Mouse (Mus musculus) hindbrain, postnatal 0 days (tissue): ENCODE results near the gene Uqcrc1. TPM values are rescaled to one million over a fixed set of nuclear protein-coding genes. Genes with fewer than 3 reads are reported as not detected.

Experiments
- ATAC-seq: fragments of 200-750 bp; cut with Nextera tagmentation; 2 replicates; pipeline ENCODE4 v1.8.0; 2017; ENCODE audit warnings: mild to moderate bottlenecking, moderate TSS enrichment, moderate library complexity
- DNase-seq: peaks from one replicate; pipeline ENCODE4 v3.0.0-alpha.2; 2015; ENCODE audit warnings: low spot score
- H3K27ac ChIP-seq: fragments of 300-500 bp; sonication (generic); 2 replicates; pipeline ENCODE4 v1.5.1; 2014; ENCODE audit warnings: mild to moderate bottlenecking
- H3K27me3 ChIP-seq: fragments of 300-500 bp; sonication (generic); 2 replicates; pipeline ENCODE4 v1.6.1; 2014; ENCODE audit warnings: low read length, mixed read lengths; ENCODE audit not compliant: insufficient read depth
- H3K36me3 ChIP-seq: fragments of 300-500 bp; sonication (generic); 2 replicates; pipeline ENCODE4 v1.6.1; 2014; ENCODE audit warnings: low read length, mixed read lengths; ENCODE audit not compliant: insufficient read depth
- H3K4me1 ChIP-seq: fragments of 300-500 bp; sonication (generic); 2 replicates; pipeline ENCODE4 v1.6.1; 2014; ENCODE audit warnings: antibody characterized with exemption, low read length, mixed read lengths; ENCODE audit not compliant: insufficient read depth
- H3K4me2 ChIP-seq: fragments of 300-500 bp; sonication (generic); 2 replicates; pipeline ENCODE4 v1.6.1; 2014; ENCODE audit warnings: low read depth, mild to moderate bottlenecking, low read length, moderate library complexity, mixed read lengths
- H3K4me3 ChIP-seq: fragments of 300-500 bp; sonication (generic); 2 replicates; pipeline ENCODE4 v1.5.1; 2014; ENCODE audit warnings: low read length
- H3K9ac ChIP-seq: fragments of 300-500 bp; sonication (generic); replicated peaks from 2 replicates; pipeline ENCODE4 v1.6.1; 2014; ENCODE audit warnings: mild to moderate bottlenecking, low read length, moderate library complexity, mixed read lengths
- H3K9me3 ChIP-seq: fragments of 300-500 bp; sonication (generic); 2 replicates; pipeline ENCODE4 v1.6.1; 2016; ENCODE audit warnings: low read length, mixed read lengths
- CTCF ChIP-seq: IDR thresholded peaks from 2 replicates; pipeline ENCODE4 v1.5.1; 2016; ENCODE audit warnings: antibody characterized with exemption, control low read depth, low read depth
- WGBS: fragments of 180-500 bp; shearing (Covaris S2); extraction: QIAGEN DNeasy Blood & Tissue Kit; methylation state at CpG from one replicate; pipeline ENCODE4 v1.1.7; 2014; 5-methylcytosine and 5-hydroxymethylcytosine counted together
- polyA plus RNA-seq: library from polyadenylated mRNA; unstranded; fragments of >200 nt; fragmentation: Nextera tagmentation; extraction: Ambion mirVana; gene quantifications from 2 replicates; pipeline ENCODE4 v1.2.1, GENCODE M21; 2015
- total RNA-seq: library from RNA; depleted of rRNA; stranded (reverse); fragments of >200 nt; gene quantifications from 2 replicates; pipeline ENCODE4 v1.2.3, GENCODE M21; 2014

The Uqcrc1 gene
- total and polyA plus RNA-seq, 2 experiments from 2014 or later = 483 to 592 TPM

- no peak for TF ChIP-seq CTCF
- no peaks in the 10 kb centered on the region for H3K36me3 ChIP-seq
- no peak overlapping the region for H3K4me3 ChIP-seq
- H3K27me3 ChIP-seq = no peaks in the 10 kb centered on the region
- no peak for DNase-seq
- H3K9ac ChIP-seq = no peak overlapping the region
- no peak overlapping the region for H3K4me2 ChIP-seq
- H3K27ac ChIP-seq = no peak overlapping the region
- H3K4me1 ChIP-seq = no peaks in the 10 kb centered on the region
- no peaks in the 10 kb centered on the region for H3K9me3 ChIP-seq
- 86% methylated on average over 8 of the region's 8 CpGs for WGBS
- no peak for ATAC-seq
Observed at GRCm38 (mm10) chr9:108982498-108982897, 46.1 kb downstream of the Uqcrc1 start.

GRCm38 (mm10) chr9:108983209-108983608 lies 46.8 kb downstream of the Uqcrc1 start:
- whole genome bisulfite sequencing = 86% methylated on average over 9 of the region's 9 CpGs
- DNase-seq (no peak), ATAC-seq (no peak)
- H3K4me3 ChIP-seq = no peak overlapping the region
- H3K9ac ChIP-seq = no peak overlapping the region
- no peak for TF ChIP-seq CTCF
- H3K4me2 ChIP-seq = no peak overlapping the region
- no peaks in the 10 kb centered on the region for H3K4me1 ChIP-seq
- H3K9me3 ChIP-seq = no peaks in the 10 kb centered on the region
- H3K27me3 ChIP-seq = no peaks in the 10 kb centered on the region
- no peaks in the 10 kb centered on the region for H3K36me3 ChIP-seq
- no peak overlapping the region for H3K27ac ChIP-seq

- ATAC-seq (no peak), DNase-seq (no peak)
- Histone ChIP-seq H3K36me3 (no peaks in the 10 kb centered on the region), H3K27me3 (no peaks in the 10 kb centered on the region), H3K9ac (no peak within 1 kb of the TSS), H3K9me3 (no peaks in the 10 kb centered on the region), H3K4me1 (no peaks in the 10 kb centered on the region), H3K4me2 (no peak within 1 kb of the TSS), H3K4me3 (no peak within 1 kb of the TSS), H3K27ac (no peak within 1 kb of the TSS)
- no peak for TF ChIP-seq CTCF
- WGBS = 76% methylated on average over 4 of the region's 4 CpGs
Observed at GRCm38 (mm10) chr9:108985710-108986109, 49.3 kb downstream of the Uqcrc1 start, which contains the start of gene Ucn2. TSS of gene Ucn2 (plus strand) at chr9:108986010.

- peaks cover 7% of the 10 kb centered on the region; the same call in 1 of the 2 replicates for H3K4me1 ChIP-seq
- TF ChIP-seq CTCF = no peak
- no peaks in the 10 kb centered on the region for H3K36me3 ChIP-seq
- no peaks in the 10 kb centered on the region for H3K27me3 ChIP-seq
- no peak overlapping the region for H3K27ac ChIP-seq
- H3K9ac ChIP-seq = no peak overlapping the region
- WGBS = 24% methylated on average over 15 of the region's 15 CpGs
- no peaks in the 10 kb centered on the region for H3K9me3 ChIP-seq
- DNase-seq (peak; percentile 8), ATAC-seq (no peak)
- H3K4me3 ChIP-seq = no peak overlapping the region
- no peak overlapping the region for H3K4me2 ChIP-seq
Observed at GRCm38 (mm10) chr9:108987704-108988350, 51.4 kb downstream of the Uqcrc1 start.

GRCm38 (mm10) chr9:108989802-108990461 lies 53.5 kb downstream of the Uqcrc1 start:
- Histone ChIP-seq H3K4me2 (no peak overlapping the region), H3K4me3 (no peak overlapping the region), H3K27me3 (no peaks in the 10 kb centered on the region), H3K27ac (no peak overlapping the region), H3K4me1 (peaks cover 11% of the 10 kb centered on the region; the same call in 1 of the 2 replicates), H3K9ac (no peak overlapping the region), H3K36me3 (no peaks in the 10 kb centered on the region), H3K9me3 (no peaks in the 10 kb centered on the region)
- WGBS = 79% methylated on average over 4 of the region's 4 CpGs
- no peak for TF ChIP-seq CTCF
- DNase-seq (no peak), ATAC-seq (no peak)

GRCm38 (mm10) chr9:108990462-108990820 lies 54.0 kb downstream of the Uqcrc1 start:
- Histone ChIP-seq H3K4me1 (peaks cover 11% of the 10 kb centered on the region; the same call in 1 of the 2 replicates), H3K9ac (no peak overlapping the region), H3K27ac (no peak overlapping the region), H3K9me3 (no peaks in the 10 kb centered on the region), H3K4me3 (no peak overlapping the region), H3K36me3 (no peaks in the 10 kb centered on the region), H3K4me2 (no peak overlapping the region), H3K27me3 (no peaks in the 10 kb centered on the region)
- no peak for TF ChIP-seq CTCF
- DNase-seq (no peak), ATAC-seq (no peak)
- WGBS = 82% methylated on average over 7 of the region's 7 CpGs

GRCm38 (mm10) chr9:108991428-108992084 lies 55.1 kb downstream of the Uqcrc1 start, which contains the start of gene Pfkfb4:
TSS of gene Pfkfb4 (plus strand) at chr9:108991778.
- TF ChIP-seq CTCF = no peak

More at GRCm38 (mm10) chr9:108991428-108992084, 55.1 kb downstream of the Uqcrc1 start, which contains the start of gene Pfkfb4:
- under 1% methylated on average over 31 of the region's 31 CpGs for WGBS
- Histone ChIP-seq H3K9me3 (no peaks in the 10 kb centered on the region), H3K27me3 (no peaks in the 10 kb centered on the region), H3K9ac (peak within 1 kb of the TSS; percentile 60), H3K4me3 (peak within 1 kb of the TSS; percentile 46), H3K27ac (peak within 1 kb of the TSS; percentile 82), H3K36me3 (no peaks in the 10 kb centered on the region), H3K4me2 (peak within 1 kb of the TSS; percentile 66), H3K4me1 (peaks cover 11% of the 10 kb centered on the region; the same call in 1 of the 2 replicates)
- ATAC-seq (peak; percentile 97), DNase-seq (peak; percentile 99)
